Mouse (Mus musculus) thymus, adult 18-20 months (tissue): Measurements from ENCODE around the gene Pdk2.
"Not testable (repeated sequence)": the region's sequence is repeated elsewhere in the genome, so short reads cannot be mapped to it uniquely, and the experiment has no call there.

ENCODE experiments used
- DNase-seq, 2 experiments: peaks; one replicate each; pipeline ENCODE4 v3.0.0; 2022; ENCODE audit warnings: mixed read lengths in 2 of 2

The Pdk2 gene

GRCm38 (mm10) chr11:95026090-95026542 is 15.0 kb downstream of the Pdk2 start:
- DNase-seq = no peak

GRCm38 (mm10) chr11:95025227-95026012 is 15.7 kb downstream of the Pdk2 start:
- DNase-seq = no peak

- DNase-seq = no peak
Measured at GRCm38 (mm10) chr11:95024439-95025184, 16.5 kb downstream of the Pdk2 start.

- DNase-seq = no peak
Measured at GRCm38 (mm10) chr11:95023481-95023880, 17.7 kb downstream of the Pdk2 start.

GRCm38 (mm10) chr11:95022237-95022992 is 18.7 kb downstream of the Pdk2 start:
- no peak for DNase-seq

GRCm38 (mm10) chr11:95015484-95015883 is 25.7 kb downstream of the Pdk2 start:
- no peak for DNase-seq

- DNase-seq = no peak
Measured at GRCm38 (mm10) chr11:95012487-95012886, 28.7 kb downstream of the Pdk2 start.

GRCm38 (mm10) chr11:95012075-95012474 is 29.1 kb downstream of the Pdk2 start:
- DNase-seq = no peak

GRCm38 (mm10) chr11:95011416-95011815 is 29.7 kb downstream of the Pdk2 start:
- DNase-seq = no peak

- not testable (repeated sequence) for DNase-seq
Measured at GRCm38 (mm10) chr11:95010841-95011403, 30.2 kb downstream of the Pdk2 start.

GRCm38 (mm10) chr11:95010141-95010739 is 30.9 kb downstream of the Pdk2 start:
- DNase-seq = no peak

GRCm38 (mm10) chr11:95009629-95010014 is 31.5 kb downstream of the Pdk2 start, which contains the start of gene Samd14:
Samd14 (plus strand) TSS chr11:95009879.
- no peak for DNase-seq

GRCm38 (mm10) chr11:95008661-95009628 is 32.2 kb downstream of the Pdk2 start:
- no peak for DNase-seq

- DNase-seq = no peak
Measured at GRCm38 (mm10) chr11:95007418-95007817, 33.7 kb downstream of the Pdk2 start.

- peak; percentile 70 to 74 for DNase-seq
Measured at GRCm38 (mm10) chr11:95006525-95007219, 34.5 kb downstream of the Pdk2 start.

GRCm38 (mm10) chr11:95006038-95006437 is 35.1 kb downstream of the Pdk2 start:
- no peak for DNase-seq

GRCm38 (mm10) chr11:95004937-95005198 is 36.3 kb downstream of the Pdk2 start:
- no peak for DNase-seq

GRCm38 (mm10) chr11:95004136-95004936 is 36.8 kb downstream of the Pdk2 start:
- no peak for DNase-seq

GRCm38 (mm10) chr11:95002705-95003104 is 38.4 kb downstream of the Pdk2 start:
- no peak for DNase-seq
